Mouse (Mus musculus) frontal cortex, adult 2 months (tissue): ENCODE results near the gene Stra8. TPM values are rescaled to one million over a fixed set of nuclear protein-coding genes. Genes with fewer than 3 reads are reported as not detected.

Source experiments
- DNase-seq, 2 experiments: peaks; one replicate each; pipeline ENCODE4 v3.0.0; 2022; ENCODE audit warnings: low spot score in 1 of 2; ENCODE audit errors: extremely low spot score in 1 of 2
- polyA plus RNA-seq: library from polyadenylated mRNA; depleted of rRNA; stranded (reverse); fragments of >200 nt; gene quantifications from 2 replicates; pipeline ENCODE4 v1.2.3, GENCODE M21; 2012

The Stra8 gene
- polyA plus RNA-seq, 1 experiment: not detected

DNA sequence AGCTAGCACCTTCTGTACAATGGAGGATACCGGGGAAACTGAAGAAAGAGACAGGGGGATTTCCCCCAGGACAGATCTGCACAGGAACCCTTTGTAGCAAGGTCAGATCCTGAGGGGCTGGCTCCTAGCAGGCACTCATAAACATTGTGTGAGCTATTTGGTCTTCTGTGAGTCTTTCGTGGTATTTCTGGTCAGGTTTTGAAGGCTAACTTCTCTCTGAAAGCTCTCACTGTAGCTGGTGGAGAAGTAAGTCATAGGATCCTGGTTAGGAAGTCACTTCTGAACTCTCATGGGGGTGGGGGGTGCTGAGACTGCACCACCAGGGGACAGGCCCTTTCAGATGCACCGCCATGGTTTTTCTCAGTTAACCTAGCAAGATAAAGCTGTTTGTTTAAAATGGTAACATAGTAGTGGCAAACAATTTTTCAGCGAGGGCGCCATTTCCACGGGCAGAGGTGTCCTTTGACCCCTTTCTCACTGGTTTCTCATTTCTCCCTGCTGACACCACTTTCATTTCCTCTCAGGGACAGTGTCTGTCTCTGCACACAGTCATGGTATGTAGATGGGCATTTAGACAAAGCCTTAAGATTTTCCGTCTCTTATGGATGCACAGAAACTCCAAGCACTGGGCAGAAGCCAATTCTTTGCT is 18.4 kb downstream of the Stra8 start:
- DNase-seq: no peak

DNA sequence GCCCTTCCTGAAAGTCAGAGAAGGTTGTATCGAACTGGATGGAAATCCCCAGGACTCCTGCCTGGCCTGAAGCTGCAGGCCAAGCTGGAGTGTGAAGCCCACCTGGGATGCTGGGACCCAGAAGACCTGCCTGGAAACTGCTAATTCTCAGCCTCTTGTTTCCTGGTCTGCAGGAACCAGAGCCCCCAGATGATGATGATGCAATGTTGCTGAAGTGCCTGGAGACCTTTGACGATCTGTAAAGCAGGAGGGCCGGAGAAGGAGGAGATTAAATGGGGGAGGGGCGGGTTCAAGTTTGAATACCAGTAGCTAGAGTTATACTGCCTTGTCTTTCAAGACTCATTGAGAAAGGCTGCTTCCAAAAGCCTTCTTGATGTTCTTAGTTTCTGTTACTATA is 19.0 kb downstream of the Stra8 start:
- DNase-seq: no peak

DNA sequence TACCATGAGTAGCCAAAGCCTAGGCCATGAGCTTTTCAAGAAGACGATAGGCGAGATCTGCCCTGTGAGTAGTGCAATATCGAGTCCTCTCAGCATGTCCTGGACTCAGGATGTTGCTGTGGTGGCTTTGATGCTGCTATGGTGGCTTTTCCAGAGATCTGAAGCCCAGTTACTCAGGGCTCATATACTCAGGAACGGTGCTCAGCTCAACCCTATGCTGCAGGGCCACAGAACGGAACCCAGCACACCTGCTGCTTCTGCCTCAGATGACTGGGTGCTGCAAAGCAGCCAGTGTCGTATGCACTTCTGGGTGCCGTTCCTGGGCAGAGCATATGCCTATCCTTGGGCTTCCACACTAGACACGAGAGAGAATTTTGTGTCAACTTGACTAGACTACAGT is 19.5 kb downstream of the Stra8 start:
- no peak for DNase-seq

DNA sequence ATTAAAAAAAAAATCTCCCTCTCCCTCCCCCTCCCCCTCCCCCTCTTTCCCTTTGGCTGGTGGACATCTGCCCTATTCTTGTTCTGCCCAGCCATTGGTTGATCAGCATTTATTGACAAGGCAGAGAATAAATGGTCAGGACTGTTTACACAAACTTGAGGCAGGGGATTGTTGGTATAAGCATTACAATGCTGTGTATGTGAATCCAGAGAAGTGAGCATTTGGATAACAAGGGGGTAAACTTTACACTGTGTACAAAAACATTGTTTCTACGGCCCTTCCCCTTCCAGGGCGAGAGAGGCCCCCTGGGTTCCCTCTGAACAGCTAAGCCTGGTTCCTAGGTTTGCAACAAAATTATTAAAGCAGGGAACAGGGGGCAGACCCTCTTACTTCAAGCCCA is 21.5 kb downstream of the Stra8 start:
- DNase-seq: no peak

DNA sequence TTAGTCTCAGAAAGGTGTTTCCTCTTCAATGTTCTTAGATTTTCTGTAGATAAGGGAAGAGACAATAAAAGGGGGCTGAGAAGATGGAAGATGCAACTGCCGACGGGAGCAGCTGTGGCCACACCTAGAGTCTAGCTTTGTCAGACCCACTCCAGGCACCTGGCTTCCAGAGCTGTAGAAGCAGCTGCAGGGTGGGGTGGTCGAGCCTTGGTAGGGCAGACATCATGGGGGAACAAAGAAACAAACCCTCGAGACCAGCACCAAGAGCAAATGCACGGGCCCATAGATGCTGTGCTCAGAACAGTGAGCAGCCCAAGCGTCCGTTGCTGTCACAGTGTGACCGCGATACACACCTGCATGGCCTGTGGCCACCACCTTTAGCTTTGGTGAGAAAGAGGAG is 22.5 kb downstream of the Stra8 start:
- no peak for DNase-seq

DNA sequence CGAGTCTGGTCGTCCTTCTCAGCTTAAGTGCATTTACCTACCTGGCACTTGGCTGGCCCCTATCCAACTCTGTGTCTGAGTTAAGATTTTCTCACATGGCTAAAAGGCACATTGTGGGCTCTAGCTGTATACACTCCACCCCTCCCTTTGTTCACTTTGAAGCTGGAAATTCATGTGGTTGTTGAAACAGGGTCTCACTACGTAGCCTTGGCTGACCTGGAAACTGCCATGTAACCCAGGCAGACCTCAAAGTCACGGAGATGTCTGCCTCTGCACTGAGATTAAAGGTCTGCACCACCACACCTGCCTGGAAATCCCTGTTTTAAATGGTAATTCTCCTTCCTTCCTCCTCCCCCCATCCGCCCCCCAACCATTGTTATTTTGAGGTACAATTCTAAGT is 23.5 kb downstream of the Stra8 start:
- DNase-seq: no peak

DNA sequence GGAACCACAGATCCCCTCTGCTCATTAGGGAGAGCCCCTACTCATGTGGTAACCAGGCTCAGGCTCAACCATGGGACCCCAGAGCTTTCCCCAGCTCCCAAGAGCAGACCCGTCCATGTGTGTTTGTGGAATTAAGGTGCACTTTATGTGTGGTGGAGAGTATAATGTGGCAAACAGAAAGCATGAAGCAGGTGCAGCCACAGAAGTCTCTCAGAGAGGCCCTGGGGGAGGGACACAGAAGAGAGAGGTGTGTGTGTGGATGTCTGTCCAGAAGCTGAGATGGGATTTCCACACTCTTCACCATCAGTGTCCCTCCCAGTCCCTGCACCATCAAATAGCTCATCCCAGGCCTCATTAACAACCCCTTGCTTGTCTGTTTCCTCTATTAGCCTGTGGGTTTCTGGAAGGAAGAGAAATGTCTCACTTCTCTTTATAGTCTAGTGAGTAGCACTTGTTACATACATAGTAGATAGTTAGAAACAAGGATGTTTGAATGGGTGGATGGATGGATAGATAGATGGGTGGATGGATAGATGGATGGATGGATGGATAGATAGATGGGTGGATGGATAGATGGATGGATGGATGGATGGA is 26.6 kb downstream of the Stra8 start:
- DNase-seq: no peak

DNA sequence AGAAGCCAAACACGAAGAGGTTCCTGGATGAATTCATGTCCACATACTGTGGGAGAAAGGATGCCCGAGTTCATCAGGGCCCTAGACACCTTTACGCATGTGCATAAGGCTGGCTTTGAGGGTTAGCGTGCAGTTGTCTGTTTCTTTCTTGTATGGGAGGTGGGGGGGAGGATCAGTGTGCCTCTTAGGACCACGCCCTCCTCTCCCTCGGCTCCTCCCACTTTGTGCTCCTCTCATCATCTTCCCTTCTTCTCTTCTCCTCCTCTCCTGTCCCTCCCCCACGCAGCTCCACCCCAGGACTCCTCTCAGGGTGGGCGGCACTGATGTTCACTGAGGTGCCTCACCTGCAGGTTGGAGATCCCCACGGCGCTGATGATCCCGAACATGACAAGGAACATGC is 28.5 kb downstream of the Stra8 start:
- DNase-seq: peak in 1 of 2 experiments; percentile 8

DNA sequence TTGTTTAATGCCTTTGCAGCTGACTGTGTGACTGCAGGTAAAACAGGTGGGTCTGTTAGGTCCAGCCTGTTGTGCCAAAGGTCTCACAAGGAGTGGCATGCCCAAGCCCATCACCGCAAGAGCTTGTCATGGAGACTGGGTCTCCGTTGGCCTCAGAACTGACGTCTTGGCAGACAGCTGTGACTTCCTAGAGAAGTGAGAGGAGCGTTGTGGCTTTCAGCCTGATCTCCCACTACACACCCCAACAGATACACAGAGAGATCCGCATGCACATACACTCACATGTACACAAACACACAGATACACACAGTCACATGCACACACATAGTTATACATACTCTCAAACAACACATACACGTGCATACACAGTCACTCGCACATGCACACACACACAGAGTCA is 31.6 kb downstream of the Stra8 start:
- DNase-seq: no peak

DNA sequence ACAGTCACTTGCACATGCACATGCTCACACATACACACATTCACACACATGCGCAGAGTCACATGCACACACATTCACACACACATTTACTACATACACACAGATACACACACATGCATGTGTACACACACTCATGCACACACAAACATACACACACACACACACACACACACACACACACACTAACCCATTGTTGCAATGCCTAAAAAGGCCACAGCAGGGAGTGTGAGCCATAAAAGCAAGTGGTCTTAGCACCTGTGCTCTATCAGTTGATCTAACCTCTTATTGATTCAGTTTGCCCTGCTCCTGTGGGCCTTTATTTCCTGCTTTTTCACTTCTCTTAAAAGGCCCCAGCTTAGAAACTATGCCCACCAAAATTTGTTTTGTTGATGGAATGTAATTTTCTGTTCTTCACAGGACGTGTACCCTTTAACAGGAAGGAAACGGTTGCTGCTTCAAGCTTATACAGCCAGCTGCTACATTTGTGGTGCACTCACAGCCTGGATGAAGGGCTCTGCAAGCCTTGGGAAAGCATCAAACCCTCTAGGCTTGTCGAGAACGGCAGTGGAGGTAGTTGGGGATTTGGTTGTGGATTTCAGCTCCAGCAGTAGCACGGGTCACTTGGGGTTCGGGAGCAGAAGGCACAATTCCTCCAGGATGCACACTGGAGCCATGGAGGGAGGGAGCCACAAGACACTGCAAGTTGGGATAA is 32.1 kb downstream of the Stra8 start:
- DNase-seq: no peak

DNA sequence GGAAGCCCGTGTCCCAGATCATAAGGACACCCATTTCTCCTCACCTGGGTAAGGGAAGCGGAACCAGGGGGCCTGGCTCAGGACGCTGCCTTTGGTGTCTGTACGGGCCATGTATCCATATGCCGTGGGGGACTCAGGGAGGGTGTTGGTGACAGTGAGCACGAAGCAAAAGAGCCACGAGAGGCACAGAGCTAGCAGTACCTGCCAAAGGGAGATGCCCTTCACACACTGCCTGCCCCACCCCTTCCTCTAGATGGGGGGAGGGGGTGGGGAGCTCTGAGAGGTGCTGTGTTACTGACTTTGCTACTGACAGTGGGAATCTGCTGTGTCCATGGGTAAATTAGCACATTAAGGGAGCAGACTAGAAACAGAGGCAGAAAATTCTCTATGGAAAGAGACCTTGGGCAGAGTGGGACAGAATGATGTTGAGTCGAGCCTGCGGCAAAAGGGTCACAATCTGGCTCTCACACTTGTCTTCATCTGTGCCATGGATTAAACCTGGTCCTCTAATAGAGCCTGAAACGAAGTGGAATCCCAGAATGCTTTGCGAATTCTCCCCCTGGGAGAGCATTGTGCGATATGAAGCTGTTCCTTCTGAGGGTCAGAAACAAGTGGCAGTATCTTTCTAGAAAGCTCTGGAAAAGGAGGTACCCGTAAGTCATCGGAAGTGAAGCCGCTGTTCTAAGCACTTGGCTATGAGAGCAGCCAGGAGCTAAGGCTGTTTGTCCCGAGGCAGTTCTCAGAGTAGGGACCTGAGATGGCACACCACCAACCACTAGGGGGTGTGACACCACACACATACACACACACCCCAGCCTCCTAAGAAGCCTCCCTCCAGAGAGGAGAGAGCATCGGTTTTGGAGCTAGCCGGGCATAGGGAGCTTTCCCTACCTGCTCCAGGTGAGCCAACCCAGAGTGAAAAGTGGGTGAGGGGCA is 35.2 kb downstream of the Stra8 start:
- peak in 1 of 2 experiments; percentile 4 for DNase-seq

DNA sequence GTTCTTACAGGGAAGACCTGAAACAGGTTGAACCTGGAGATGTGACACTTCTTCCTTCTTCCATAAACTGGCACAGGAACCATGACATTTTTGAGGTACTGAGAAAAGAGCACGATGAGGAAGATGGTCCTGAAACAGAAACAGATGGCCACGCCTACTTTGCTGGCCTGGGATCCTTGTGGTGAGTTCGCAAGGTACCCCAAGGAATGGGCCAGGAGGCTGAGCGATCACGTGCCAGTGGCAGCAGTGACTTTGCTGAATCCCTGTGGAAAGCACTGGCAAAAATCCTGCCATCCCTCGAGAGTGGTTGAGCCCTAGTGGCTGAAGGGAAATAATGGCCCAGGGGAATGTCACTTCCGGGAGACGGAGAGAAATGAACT is 35.9 kb downstream of the Stra8 start:
- no peak for DNase-seq

DNA sequence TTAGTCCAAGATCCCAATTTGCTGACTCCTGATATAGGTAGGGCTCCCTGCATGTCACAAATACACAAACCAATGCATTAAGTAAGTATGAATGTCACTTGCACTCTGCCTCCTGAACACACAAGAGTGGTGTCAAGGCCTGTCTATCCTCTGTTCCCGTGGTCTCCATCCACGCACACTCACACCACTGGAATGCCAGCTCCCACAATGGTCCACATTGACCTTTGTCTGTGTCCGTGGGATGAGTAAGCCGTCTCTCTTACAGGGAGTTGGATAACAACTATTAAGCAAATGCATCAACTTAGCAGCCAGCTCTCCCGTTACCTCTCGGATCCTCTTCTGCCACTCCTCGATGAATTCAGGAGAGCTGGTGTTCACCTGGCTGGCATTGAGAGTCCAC is 39.2 kb downstream of the Stra8 start:
- DNase-seq: no peak

DNA sequence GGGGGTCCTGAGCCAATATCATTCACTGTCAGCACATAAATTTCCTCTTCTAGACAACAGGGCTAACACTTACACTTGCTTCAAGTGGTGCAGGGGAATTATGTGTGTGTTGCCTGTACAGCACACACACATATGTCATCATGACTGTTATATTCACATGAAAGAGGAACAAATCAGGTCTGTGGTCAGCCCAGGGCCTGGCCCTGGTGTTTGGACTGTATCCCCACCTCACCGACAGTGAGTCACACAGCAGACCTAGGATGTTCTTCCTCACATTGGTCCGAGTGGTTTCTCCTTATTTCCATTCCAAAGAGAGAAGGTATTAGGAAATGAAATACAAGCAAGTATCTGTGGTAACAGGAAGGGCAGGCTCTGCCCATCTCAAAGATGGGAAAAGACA is 44.6 kb downstream of the Stra8 start:
- no peak for DNase-seq

DNA sequence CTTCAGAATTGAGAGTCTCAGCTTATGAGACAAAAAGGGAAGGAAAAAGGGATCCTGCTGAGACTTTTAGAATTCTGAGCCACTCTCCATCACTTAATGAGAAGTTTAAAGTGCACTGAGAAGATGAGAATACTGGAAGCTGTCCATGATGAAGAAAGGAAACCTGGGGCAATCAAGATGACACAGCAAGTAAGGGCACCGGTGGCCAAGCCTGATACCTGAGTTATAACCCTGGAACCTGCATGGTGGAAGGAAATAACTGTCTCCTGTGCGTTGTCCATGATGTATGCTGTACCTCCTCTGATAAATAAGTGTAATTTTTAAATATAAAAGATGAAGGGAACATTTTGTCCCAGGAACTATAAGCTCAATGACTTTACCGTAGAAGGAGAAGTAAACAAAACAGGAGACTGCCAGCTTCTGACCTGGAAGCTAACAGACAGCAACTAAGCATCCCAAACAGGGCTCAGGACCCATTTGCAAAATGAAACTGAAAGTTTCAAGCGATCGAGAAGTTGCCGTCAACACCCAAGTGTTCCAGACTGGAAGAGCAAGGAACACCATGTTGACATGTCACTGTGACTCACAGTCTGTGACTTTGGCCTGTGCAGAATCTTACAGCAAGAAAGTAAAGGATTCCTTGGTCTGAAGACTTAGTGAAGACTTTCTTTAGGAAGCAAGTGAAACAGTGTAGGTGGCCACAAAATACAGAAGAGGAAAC is 46.0 kb downstream of the Stra8 start:
- DNase-seq: no peak

DNA sequence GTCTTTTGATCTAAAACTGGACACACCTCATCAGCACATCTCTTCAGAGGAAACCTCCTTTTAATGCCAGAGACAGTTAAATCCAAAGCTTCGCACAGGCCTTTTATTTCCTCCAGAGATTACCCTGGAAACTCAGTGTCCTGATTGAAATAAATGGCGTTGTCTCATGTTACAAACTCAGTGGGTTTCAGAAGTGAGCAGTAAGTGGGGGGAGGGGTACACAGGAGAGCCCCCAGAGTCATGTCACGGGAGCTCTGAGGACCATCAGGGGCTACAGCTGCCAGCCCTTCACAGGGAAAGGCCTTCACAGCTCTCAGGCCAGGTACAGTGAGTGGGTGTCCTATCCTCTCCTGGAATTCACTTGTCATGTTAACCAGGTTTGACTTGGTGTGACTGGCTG is 51.2 kb downstream of the Stra8 start:
- DNase-seq: no peak

DNA sequence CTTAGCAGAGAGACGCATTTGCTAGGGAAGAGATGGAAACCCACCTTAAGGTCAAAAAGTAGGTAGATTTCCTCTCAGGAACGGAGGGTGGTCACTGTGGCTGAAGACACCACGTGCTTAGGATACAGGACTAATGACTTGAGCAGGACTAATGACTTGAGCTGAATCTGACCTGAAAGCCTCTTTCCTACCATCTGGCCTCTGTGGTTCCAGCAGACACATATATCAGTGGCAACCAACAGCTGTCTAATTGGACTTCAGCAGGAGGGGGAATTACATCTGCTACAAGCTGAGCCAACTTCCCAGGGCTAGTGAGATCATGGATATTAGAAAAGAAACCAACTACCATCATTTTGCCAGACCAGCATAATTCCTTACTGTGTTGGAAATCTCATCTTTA is 59.3 kb downstream of the Stra8 start:
- DNase-seq: no peak

DNA sequence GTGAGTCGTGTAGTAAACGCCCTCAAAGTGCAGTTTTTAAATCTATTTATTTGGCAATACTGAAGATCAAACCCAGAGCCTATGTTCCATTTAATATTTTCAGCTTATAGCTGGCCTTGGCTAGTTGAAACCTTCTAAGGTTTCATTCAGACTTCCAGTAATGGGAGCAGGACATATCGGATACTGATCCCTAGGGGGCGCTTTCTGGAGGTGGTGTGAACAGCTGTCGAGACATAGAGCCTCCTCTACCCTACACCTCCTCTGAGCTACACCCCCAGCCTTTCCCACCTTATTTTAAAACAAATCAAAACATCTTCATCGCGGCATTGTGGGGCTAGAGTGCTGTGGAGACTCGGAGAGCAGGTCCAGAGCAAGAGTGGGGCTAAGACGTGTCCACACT is 60.7 kb downstream of the Stra8 start:
- no peak for DNase-seq

DNA sequence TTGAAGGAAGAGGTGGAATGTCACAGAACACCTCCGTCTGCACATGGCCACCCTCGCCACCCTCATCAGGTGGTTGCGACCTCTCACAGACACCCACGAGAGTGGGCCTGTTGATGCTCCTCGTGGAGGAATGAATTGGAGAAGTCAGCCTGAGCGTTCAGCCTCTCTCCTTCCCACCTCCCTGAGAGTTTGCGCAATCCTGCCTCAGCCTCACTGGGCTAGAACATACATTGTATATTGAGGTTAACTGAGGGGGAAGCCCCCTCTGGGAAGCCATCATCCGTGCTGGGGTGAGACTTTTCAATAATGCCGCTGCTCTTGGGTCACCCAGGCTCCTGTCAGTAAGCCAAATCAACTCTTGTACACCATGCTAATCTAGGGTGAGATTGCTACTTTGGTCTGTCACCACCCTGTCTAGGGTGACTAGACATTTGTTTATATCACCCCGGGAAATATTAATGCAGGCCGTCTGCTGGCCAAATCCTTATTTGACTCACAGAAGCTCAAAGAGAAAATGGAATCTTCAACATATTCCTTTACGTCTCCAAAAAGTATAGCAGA is 67.2 kb downstream of the Stra8 start:
- no peak for DNase-seq

DNA sequence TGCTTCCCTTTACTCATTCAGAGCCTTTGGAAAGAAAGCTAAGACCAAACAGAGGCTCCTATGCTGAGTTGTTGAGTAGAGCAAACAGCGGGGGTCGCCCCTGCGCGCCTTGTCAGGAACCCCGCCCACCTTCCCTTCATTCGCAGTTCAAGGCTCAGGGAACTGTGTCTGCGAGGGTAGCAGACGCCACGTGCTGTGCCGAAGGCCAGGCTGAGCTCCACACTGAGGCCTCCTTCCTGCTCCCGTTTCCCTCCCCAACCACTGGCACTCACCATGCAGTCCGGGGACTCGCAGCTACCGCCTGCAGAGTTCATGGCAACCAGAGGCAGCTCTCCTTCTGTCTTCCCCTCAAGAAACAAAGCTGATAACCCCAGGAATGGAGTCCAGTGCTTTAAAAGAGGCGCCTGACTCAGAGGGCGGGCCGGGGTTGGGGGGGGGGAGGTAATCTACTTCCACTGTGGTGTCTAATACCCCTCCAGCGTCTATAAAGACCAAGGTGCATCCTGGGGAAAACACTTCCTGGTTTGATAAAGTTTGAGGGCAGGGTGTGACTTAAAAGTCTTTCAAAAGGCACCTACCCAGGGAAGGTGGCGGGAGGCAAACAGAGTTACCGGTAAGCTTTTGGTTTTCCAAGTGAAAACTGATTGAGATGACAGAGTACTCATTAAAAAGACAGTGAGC is 68.3 kb downstream of the Stra8 start, which contains the start of gene Slc23a4:
TSS of gene Slc23a4 (minus strand) at position 324 of the 681 bp plus-strand sequence.
- DNase-seq: no peak
